Mouse (Mus musculus) lung, postnatal 0 days (tissue): ENCODE measurements at regions not wholly inside any gene's neighbourhood (a gene's known extent, or its start where the extent isn't known, plus 50 kb on each side); places are given as distances from the start of the nearest gene placed in this dataset.
"Not testable (repeated sequence)": the region's sequence is repeated elsewhere in the genome, so short reads cannot be mapped to it uniquely, and the experiment has no call there.

Source experiments
- ATAC-seq: fragments of 200-750 bp; cut with Nextera tagmentation; 2 replicates; pipeline ENCODE4 v1.8.0; 2017; ENCODE audit warnings: moderate library complexity
- DNase-seq: peaks from one replicate; pipeline ENCODE4 v3.0.0-alpha.2; 2016; ENCODE audit warnings: low spot score
- H3K27ac ChIP-seq: fragments of 300-500 bp; sonication (generic); 2 replicates; pipeline ENCODE4 v1.5.1; 2014; ENCODE audit warnings: antibody characterized with exemption, mild to moderate bottlenecking, low read length, mixed read lengths
- H3K27me3 ChIP-seq: fragments of 300-500 bp; sonication (generic); replicated peaks from 2 replicates; pipeline ENCODE4 v1.6.1; 2014; ENCODE audit warnings: low read length, mixed read lengths; ENCODE audit not compliant: insufficient read depth
- H3K36me3 ChIP-seq: fragments of 300-500 bp; sonication (generic); 2 replicates; pipeline ENCODE4 v1.6.1; 2014; ENCODE audit warnings: low read length, mixed read lengths; ENCODE audit not compliant: insufficient read depth
- H3K4me1 ChIP-seq: fragments of 300-500 bp; sonication (generic); 2 replicates; pipeline ENCODE4 v1.6.1; 2014; ENCODE audit warnings: antibody characterized with exemption, low read depth, low read length, mixed read lengths; ENCODE audit not compliant: insufficient read depth
- H3K4me2 ChIP-seq: fragments of 300-500 bp; sonication (generic); replicated peaks from 2 replicates; pipeline ENCODE4 v1.6.1; 2014; ENCODE audit warnings: low read depth, mild to moderate bottlenecking, low read length, moderate library complexity, mixed read lengths
- H3K4me3 ChIP-seq: fragments of 300-500 bp; sonication (generic); 2 replicates; pipeline ENCODE4 v1.5.1; 2014; ENCODE audit warnings: low read depth, low read length
- H3K9ac ChIP-seq: fragments of 300-500 bp; sonication (generic); replicated peaks from 2 replicates; pipeline ENCODE4 v1.6.1; 2014; ENCODE audit warnings: low read depth, mild to moderate bottlenecking
- H3K9me3 ChIP-seq: fragments of 300-500 bp; sonication (generic); 2 replicates; pipeline ENCODE4 v1.6.1; 2016; ENCODE audit warnings: low read length, mixed read lengths
- CTCF ChIP-seq: IDR thresholded peaks from 2 replicates; pipeline ENCODE4 v1.5.1; 2016; ENCODE audit warnings: antibody characterized with exemption, mild to moderate bottlenecking
- EP300 ChIP-seq: IDR thresholded peaks from 2 replicates; pipeline ENCODE4 v1.6.1; 2016; ENCODE audit warnings: antibody characterized with exemption, mild to moderate bottlenecking, control low read depth
- WGBS: fragments of 180-500 bp; shearing (Covaris S2); extraction: QIAGEN DNeasy Blood & Tissue Kit; methylation state at CpG from one replicate; pipeline ENCODE4 v1.1.7; 2014; 5-methylcytosine and 5-hydroxymethylcytosine counted together

- TF ChIP-seq CTCF (no peak), EP300 (no peak)
- DNase-seq, result no peak
- Histone ChIP-seq H3K36me3 (no peaks in the 10 kb centered on the region), H3K4me1 (no peaks in the 10 kb centered on the region), H3K9ac (no peak overlapping the region), H3K9me3 (no peaks in the 10 kb centered on the region), H3K4me3 (no peak overlapping the region), H3K4me2 (no peak overlapping the region), H3K27me3 (no peaks in the 10 kb centered on the region), H3K27ac (no peak overlapping the region)
- WGBS, result 68% methylated on average over 5 of the region's 5 CpGs
- no peak for ATAC-seq
Observed at GRCm38 (mm10) chr6:12833358-12833757, 84.1 kb upstream of the Thsd7a start.

DNA sequence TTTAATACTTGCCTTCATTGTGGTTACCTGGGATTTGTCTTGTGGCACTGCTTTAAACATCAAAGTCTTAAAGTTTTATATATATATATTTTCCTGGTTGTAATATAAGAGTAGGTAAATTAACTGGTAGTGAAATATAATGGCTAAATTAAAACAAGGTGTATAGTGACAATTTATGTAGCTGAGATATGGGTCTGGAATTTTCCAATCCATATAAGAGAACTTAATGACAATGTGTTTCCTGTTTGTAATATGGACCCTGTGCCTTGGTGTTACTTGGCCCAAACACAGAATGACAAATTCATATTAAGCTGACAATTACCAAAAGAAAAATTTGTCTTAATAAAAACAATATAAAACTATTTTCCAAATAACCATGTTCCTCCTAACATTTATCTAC is 82.7 kb upstream of the Thsd7a start:
- ATAC-seq, result no peak

DNA sequence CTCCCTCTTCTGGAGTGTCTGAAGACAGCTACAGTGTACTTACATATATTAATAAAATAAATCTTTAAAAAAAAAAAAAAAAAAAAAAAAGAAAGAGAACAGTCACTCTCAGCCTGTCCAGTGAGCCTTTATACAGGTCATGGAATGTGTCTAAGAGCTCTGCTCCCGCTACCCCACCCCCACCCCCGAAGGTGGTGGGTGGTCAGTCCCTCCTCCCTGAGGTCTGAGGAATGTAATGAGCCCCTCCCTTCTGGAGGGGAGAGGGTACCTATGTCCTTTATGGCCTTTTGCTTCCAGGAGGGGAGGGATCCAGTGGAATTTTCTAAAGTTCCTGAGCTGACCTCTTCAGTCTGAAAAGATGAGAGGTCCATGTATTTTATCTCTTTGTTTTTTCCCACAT is 82.3 kb upstream of the Thsd7a start:
- no peaks in the 10 kb centered on the region for H3K4me1 ChIP-seq
- no peak overlapping the region for H3K9ac ChIP-seq
- no peak for DNase-seq
- H3K36me3 ChIP-seq, result no peaks in the 10 kb centered on the region
- H3K27ac ChIP-seq, result no peak overlapping the region
- ATAC-seq, result no peak
- TF ChIP-seq CTCF, result no peak
- no peak for TF ChIP-seq EP300
- no peak overlapping the region for H3K4me3 ChIP-seq
- H3K9me3 ChIP-seq, result no peaks in the 10 kb centered on the region
- no peaks in the 10 kb centered on the region for H3K27me3 ChIP-seq
- H3K4me2 ChIP-seq, result no peak overlapping the region
- 38% methylated on average over 2 of the region's 2 CpGs for WGBS

More for the DNA sequence above, 82.7 kb upstream of the Thsd7a start:
- DNase-seq, result no peak
- H3K9ac ChIP-seq, result no peak overlapping the region
- no peaks in the 10 kb centered on the region for H3K9me3 ChIP-seq
- no peaks in the 10 kb centered on the region for H3K36me3 ChIP-seq
- H3K27ac ChIP-seq, result no peak overlapping the region
- no peaks in the 10 kb centered on the region for H3K27me3 ChIP-seq
- H3K4me1 ChIP-seq, result no peaks in the 10 kb centered on the region
- TF ChIP-seq EP300 (no peak), CTCF (no peak)
- no peak overlapping the region for H3K4me3 ChIP-seq
- H3K4me2 ChIP-seq, result no peak overlapping the region

DNA sequence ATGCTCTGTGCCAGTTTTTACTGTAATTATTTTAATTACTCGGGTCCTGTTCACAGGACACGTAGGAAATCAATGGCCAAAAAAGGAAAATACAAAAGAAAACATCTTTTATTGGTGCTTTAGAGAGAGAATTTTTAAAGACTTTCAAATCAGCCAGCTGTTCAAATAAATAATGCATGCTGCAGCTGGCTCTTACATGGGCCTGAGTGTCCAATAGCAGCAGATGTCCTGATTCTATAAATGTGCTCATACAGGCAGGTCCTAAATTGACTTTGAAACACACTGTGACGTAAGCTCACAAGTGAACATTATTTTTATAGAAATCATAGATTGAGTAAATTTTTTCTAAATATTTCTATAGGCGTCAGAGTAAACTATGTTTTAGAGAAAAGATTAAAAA is 78.5 kb upstream of the Thsd7a start:
- TF ChIP-seq CTCF, result no peak
- no peak for TF ChIP-seq EP300

GRCm38 (mm10) chr6:12814972-12815770 is 66.0 kb upstream of the Thsd7a start:
- Histone ChIP-seq H3K9ac (no peak overlapping the region), H3K9me3 (no peaks in the 10 kb centered on the region), H3K4me2 (no peak overlapping the region), H3K36me3 (no peaks in the 10 kb centered on the region), H3K27ac (no peak overlapping the region), H3K4me3 (no peak overlapping the region), H3K27me3 (no peaks in the 10 kb centered on the region), H3K4me1 (no peaks in the 10 kb centered on the region)
- TF ChIP-seq CTCF, result no peak
- no peak for TF ChIP-seq EP300
- 67% methylated on average over 4 of the region's 4 CpGs for WGBS
- DNase-seq (no peak), ATAC-seq (no peak)

More for the DNA sequence above, 78.5 kb upstream of the Thsd7a start:
- Histone ChIP-seq H3K9me3 (no peaks in the 10 kb centered on the region), H3K36me3 (no peaks in the 10 kb centered on the region), H3K27ac (no peak overlapping the region), H3K4me2 (no peak overlapping the region), H3K27me3 (no peaks in the 10 kb centered on the region), H3K9ac (no peak overlapping the region), H3K4me1 (no peaks in the 10 kb centered on the region), H3K4me3 (no peak overlapping the region)
- DNase-seq (no peak), ATAC-seq (no peak)
- 54% methylated on average over 4 of the region's 4 CpGs for WGBS

DNA sequence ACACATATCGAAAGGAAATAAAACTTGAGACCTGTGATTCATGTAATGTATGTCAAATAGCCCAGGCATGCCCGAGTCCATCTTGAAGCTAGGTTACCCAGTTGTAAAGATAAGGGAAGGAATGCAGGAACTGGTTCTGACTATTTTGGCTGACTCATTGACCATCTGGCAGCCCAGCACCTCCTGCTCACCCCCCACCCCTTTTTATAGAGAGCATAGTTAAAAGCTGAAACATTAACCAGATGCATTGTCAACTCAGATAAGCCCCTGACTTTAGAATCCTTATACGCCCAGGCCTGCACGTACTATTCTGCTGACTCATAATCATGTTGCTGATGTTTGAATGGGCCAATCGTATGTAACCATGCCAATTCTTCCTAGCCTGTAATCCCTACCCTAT is 64.6 kb upstream of the Thsd7a start:
- 60% methylated on average over 5 of the region's 5 CpGs for WGBS
- not testable (repeated sequence) for H3K27me3 ChIP-seq, H3K27ac ChIP-seq, ATAC-seq, DNase-seq, H3K36me3 ChIP-seq, H3K9me3 ChIP-seq, H3K9ac ChIP-seq, H3K4me1 ChIP-seq, H3K4me2 ChIP-seq, H3K4me3 ChIP-seq

- ATAC-seq (no peak), DNase-seq (no peak)
- Histone ChIP-seq H3K27me3 (no peaks in the 10 kb centered on the region), H3K4me2 (no peak overlapping the region), H3K9ac (no peak overlapping the region), H3K36me3 (no peaks in the 10 kb centered on the region), H3K4me1 (no peaks in the 10 kb centered on the region), H3K4me3 (no peak overlapping the region), H3K9me3 (no peaks in the 10 kb centered on the region), H3K27ac (no peak overlapping the region)
- no peak for TF ChIP-seq EP300
- no peak for TF ChIP-seq CTCF
- 82% methylated on average over 1 of the region's 1 CpGs for WGBS
Observed at GRCm38 (mm10) chr6:12812467-12812866, 63.3 kb upstream of the Thsd7a start.
